Comparison of ENCODE assay signal across 8 mouse cellular contexts in genomic region chr4:96077261-96078125, GRCm38 (mm10). TPM values are rescaled to one million over a fixed set of nuclear protein-coding genes. Genes with fewer than 3 reads are reported as not detected.
DNase-seq lines count a peak whose midpoint lies in the region; ATAC-seq and TF ChIP-seq lines count a peak whose summit lies in the region.

Gene Cyp2j13 (minus strand): TSS chr4:96077546.

- no peak within 1 kb of the TSS for H3K9ac ChIP-seq in lung, embryonic 15.5 days
- no peak within 1 kb of the TSS for H3K9ac ChIP-seq in heart, embryonic 11.5 days (ENCODE audit: low read depth, low read length)
- peak within 1 kb of the TSS; percentile 45; the same call in 1 of the 2 replicates for H3K9ac ChIP-seq in limb, embryonic 13.5 days

- TF ChIP-seq CTCF in lung, adult 2 months (IDR thresholded peaks at IDR 0.05; ENCODE audit: insufficient read depth, low read length) = no peak

- H3K4me2 ChIP-seq in lung, embryonic 15.5 days = peak within 1 kb of the TSS; percentile 25
- H3K4me2 ChIP-seq in heart, embryonic 11.5 days = peak within 1 kb of the TSS; percentile 62
- H3K4me2 ChIP-seq in limb, embryonic 13.5 days (replicated peaks) = peak within 1 kb of the TSS; percentile 62

- WGBS in lung, embryonic 15.5 days = 7% methylated on average over 20 of the region's 20 CpGs
- 11% methylated on average over 20 of the region's 20 CpGs for WGBS in lung, adult 2 months
- WGBS in heart, embryonic 11.5 days (ENCODE audit: insufficient replicate concordance) = 3% methylated on average over 19 of the region's 20 CpGs
- WGBS in limb, embryonic 13.5 days = 2% methylated on average over 19 of the region's 20 CpGs

- TF ChIP-seq POLR2A in lung, adult 2 months (IDR thresholded peaks at IDR 0.05; ENCODE audit: borderline replicate concordance, extremely low read depth, low read depth, low read length) = no peak

- no peak within 1 kb of the TSS for H3K4me3 ChIP-seq in lung, embryonic 15.5 days
- H3K4me3 ChIP-seq in lung, adult 2 months (replicated peaks; ENCODE audit: extremely low read depth, low read depth, low read length) = no peak within 1 kb of the TSS
- peak within 1 kb of the TSS; percentile 18; the same call in 1 of the 2 replicates for H3K4me3 ChIP-seq in heart, embryonic 11.5 days (ENCODE audit: low read depth, low read length)
- peak within 1 kb of the TSS; percentile 28 for H3K4me3 ChIP-seq in limb, embryonic 13.5 days

- no peak for DNase-seq in lung, adult 2 months
- peak; percentile 27 for DNase-seq in embryo, embryonic 10 days (ENCODE audit: low spot score)
- peak; percentile 7 to 65 for DNase-seq in kidney, adult 8-10 months
- DNase-seq in right cerebral cortex, postnatal 4 days = peak; percentile 35
- DNase-seq in urinary bladder, postnatal 4 days (ENCODE audit: low spot score in 2 of 2) = no peak

- no peaks in the 10 kb centered on the region for H3K36me3 ChIP-seq in lung, embryonic 15.5 days
- H3K36me3 ChIP-seq in heart, embryonic 11.5 days (ENCODE audit: control insufficient read depth, insufficient read depth, low read length) = no peaks in the 10 kb centered on the region
- H3K36me3 ChIP-seq in limb, embryonic 13.5 days = no peaks in the 10 kb centered on the region

- no peaks in the 10 kb centered on the region for H3K27me3 ChIP-seq in lung, embryonic 15.5 days
- H3K27me3 ChIP-seq in heart, embryonic 11.5 days (ENCODE audit: control insufficient read depth, insufficient read depth, low read length) = no peaks in the 10 kb centered on the region
- no peaks in the 10 kb centered on the region for H3K27me3 ChIP-seq in limb, embryonic 13.5 days

- H3K4me1 ChIP-seq in lung, embryonic 15.5 days = no peaks in the 10 kb centered on the region
- H3K4me1 ChIP-seq in lung, adult 2 months (ENCODE audit: control insufficient read depth, insufficient read depth, low read length) = no peaks in the 10 kb centered on the region
- no peaks in the 10 kb centered on the region for H3K4me1 ChIP-seq in heart, embryonic 11.5 days (ENCODE audit: control insufficient read depth, insufficient read depth, low read length)
- 0 out of 2 replicates have a peak, but pooled peaks cover 3% of the 10 kb centered on the region for H3K4me1 ChIP-seq in limb, embryonic 13.5 days

- no peaks in the 10 kb centered on the region for H3K9me3 ChIP-seq in lung, embryonic 15.5 days
- no peaks in the 10 kb centered on the region for H3K9me3 ChIP-seq in heart, embryonic 11.5 days (replicated peaks; ENCODE audit: control insufficient read depth, low read length)
- H3K9me3 ChIP-seq in limb, embryonic 13.5 days = no peaks in the 10 kb centered on the region

- H3K27ac ChIP-seq in lung, embryonic 15.5 days = no peak within 1 kb of the TSS
- H3K27ac ChIP-seq in heart, embryonic 11.5 days (ENCODE audit: low read depth, low read length) = no peak within 1 kb of the TSS
- H3K27ac ChIP-seq in limb, embryonic 13.5 days = no peak within 1 kb of the TSS

- ATAC-seq in lung, embryonic 15.5 days (ENCODE audit: borderline replicate concordance, extremely low read depth, low FRiP score, low TSS enrichment) = peak; percentile 69; the same call in 1 of the 2 replicates
- ATAC-seq in heart, embryonic 11.5 days (replicated peaks; ENCODE audit: insufficient number of reproducible peaks, low FRiP score, low TSS enrichment) = no peak; the same call in 1 of the 2 replicates
- peak; percentile 61 for ATAC-seq in limb, embryonic 13.5 days (ENCODE audit: low FRiP score, low read depth)

RNA-seq across cellular contexts. Expression of gene Cyp2j13, which starts in this region (rescaled TPM):
- polyA plus RNA-seq in lung, embryonic 15.5 days (2015; fragmentation: Nextera tagmentation; extraction: Ambion mirVana) = not detected in 2 replicates
- polyA plus RNA-seq in lung, adult 2 months (2012; rRNA removed) = not detected in 2 replicates
- not detected in 2 replicates for polyA plus RNA-seq in heart, embryonic 11.5 days (2014; fragmentation: Nextera tagmentation; extraction: Ambion mirVana)
- 0.04 and 0.15 TPM in 2 replicates for polyA plus RNA-seq in limb, embryonic 13.5 days (2015; fragmentation: Nextera tagmentation; extraction: Ambion mirVana)

Comparison
In these comparisons a context has a peak if more than half of its experiments do, and no peak if none do; other contexts are left out.
1. Peak in ATAC-seq and H3K4me2 ChIP-seq in lung, embryonic 15.5 days; RNA of the gene not detected or under 1 TPM.
2. Peak in ATAC-seq, H3K4me3 ChIP-seq, H3K9ac ChIP-seq and H3K4me2 ChIP-seq in limb, embryonic 13.5 days; RNA of the gene not detected or under 1 TPM.
3. DNase-seq: peak in embryo, embryonic 10 days (single experiment), kidney, adult 8-10 months (2 of 2) and right cerebral cortex, postnatal 4 days (single experiment); none in lung, adult 2 months (single experiment) and urinary bladder, postnatal 4 days (0 of 2).
4. Peak in every context shown above with its lines, with median percentiles within 50 percentile points of each other: H3K4me2 ChIP-seq.